Comparison of ENCODE assay signal across 8 mouse cellular contexts in the genomic region with DNA sequence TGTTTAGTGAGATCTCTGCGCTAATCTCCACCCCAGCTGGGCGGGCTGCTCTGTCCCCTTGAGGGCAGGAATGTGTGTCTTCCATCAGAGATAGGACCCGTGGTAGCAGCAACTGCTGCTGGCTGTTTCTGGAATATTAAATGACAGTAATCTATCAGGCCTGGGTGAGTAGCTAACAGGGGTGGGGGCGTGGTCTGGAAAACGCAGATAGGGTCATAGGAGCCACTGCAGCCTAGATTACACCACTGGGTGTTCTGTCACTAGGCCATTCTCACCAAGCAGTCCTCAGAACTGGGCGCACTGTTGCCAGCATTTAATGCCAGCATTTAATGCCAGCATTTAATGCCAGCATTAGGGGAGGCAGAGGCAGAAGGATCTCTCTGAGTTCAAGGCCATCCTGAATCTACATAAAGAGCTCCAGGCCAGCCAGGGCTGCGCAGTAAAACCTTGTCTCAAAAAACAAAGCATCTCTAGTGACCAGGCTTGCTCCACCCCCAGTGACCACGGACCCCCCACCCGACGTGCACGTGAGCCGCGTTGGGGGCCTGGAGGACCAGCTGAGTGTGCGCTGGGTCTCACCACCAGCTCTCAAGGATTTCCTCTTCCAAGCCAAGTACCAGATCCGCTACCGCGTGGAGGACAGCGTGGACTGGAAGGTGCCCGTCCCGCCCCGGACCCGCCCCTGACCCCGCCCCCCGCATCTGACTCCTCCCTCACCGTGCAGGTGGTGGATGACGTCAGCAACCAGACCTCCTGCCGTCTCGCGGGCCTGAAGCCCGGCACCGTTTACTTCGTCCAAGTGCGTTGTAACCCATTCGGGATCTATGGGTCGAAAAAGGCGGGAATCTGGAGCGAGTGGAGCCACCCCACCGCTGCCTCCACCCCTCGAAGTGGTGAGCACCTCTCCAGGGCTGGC. TPM values are rescaled to one million over a fixed set of nuclear protein-coding genes. Genes with fewer than 3 reads are reported as not detected.
DNase-seq lines count a peak whose midpoint lies in the region; ATAC-seq lines count a peak whose summit lies in the region.

No protein-coding gene starts in this region.

- H3K4me2 ChIP-seq in neural tube, embryonic 12.5 days (replicated peaks): peak overlapping the region; percentile 32
- peak overlapping the region; percentile 56 for H3K4me2 ChIP-seq in intestine, embryonic 15.5 days (replicated peaks)

- H3K4me3 ChIP-seq in neural tube, embryonic 12.5 days: no peak overlapping the region
- H3K4me3 ChIP-seq in intestine, embryonic 15.5 days (replicated peaks): peak overlapping the region; percentile 21

- no peaks in the 10 kb centered on the region for H3K36me3 ChIP-seq in neural tube, embryonic 12.5 days
- no peaks in the 10 kb centered on the region for H3K36me3 ChIP-seq in intestine, embryonic 15.5 days

- peaks cover 31% of the 10 kb centered on the region for H3K4me1 ChIP-seq in neural tube, embryonic 12.5 days
- H3K4me1 ChIP-seq in intestine, embryonic 15.5 days (replicated peaks): peaks cover 42% of the 10 kb centered on the region

- no peaks in the 10 kb centered on the region for H3K9me3 ChIP-seq in neural tube, embryonic 12.5 days
- no peaks in the 10 kb centered on the region for H3K9me3 ChIP-seq in intestine, embryonic 15.5 days

- 8% methylated on average over 39 of the region's 39 CpGs for WGBS in neural tube, embryonic 12.5 days
- 8% methylated on average over 39 of the region's 39 CpGs for WGBS in intestine, embryonic 15.5 days

- no peak for DNase-seq in neural tube, embryonic 10.5 days (ENCODE audit: extremely low spot score, low spot score)
- peak; percentile 73 for DNase-seq in cerebellum, postnatal 36 days
- no peak for DNase-seq in frontal cortex, postnatal 10 days (ENCODE audit: low spot score in 2 of 2)
- DNase-seq in MN1 (ENCODE audit: low spot score): no peak
- no peak for DNase-seq in adrenal gland, postnatal 10 days

- H3K27me3 ChIP-seq in neural tube, embryonic 12.5 days (replicated peaks): peaks cover 85% of the 10 kb centered on the region
- peaks cover 78% of the 10 kb centered on the region for H3K27me3 ChIP-seq in intestine, embryonic 15.5 days (replicated peaks)

- ATAC-seq in neural tube, embryonic 12.5 days (ENCODE audit: low FRiP score, low read depth): no peak
- ATAC-seq in intestine, embryonic 15.5 days: peak; percentile 29; the same call in 1 of the 2 replicates
- ATAC-seq in megakaryocyte-erythroid progenitor cell, adult 5-6 weeks (replicated peaks; ENCODE audit: low FRiP score, low TSS enrichment, poor library complexity, severe bottlenecking): peak; percentile 73

- no peak overlapping the region for H3K9ac ChIP-seq in neural tube, embryonic 12.5 days
- 0 out of 2 replicates have a peak overlapping the region, but pooled peaks have one; percentile 17 for H3K9ac ChIP-seq in intestine, embryonic 15.5 days

- H3K27ac ChIP-seq in neural tube, embryonic 12.5 days: no peak overlapping the region
- H3K27ac ChIP-seq in intestine, embryonic 15.5 days: no peak overlapping the region

RNA-seq across cellular contexts. Expression of a gene that starts 5.9 kb away (rescaled TPM):
- 123 and 135 TPM in 2 replicates for polyA plus RNA-seq in neural tube, embryonic 12.5 days (2016; fragmentation: Nextera tagmentation; extraction: Ambion mirVana)
- 121 and 132 TPM in 2 replicates for polyA plus RNA-seq in intestine, embryonic 15.5 days (2015; fragmentation: Nextera tagmentation; extraction: Ambion mirVana)
- 53.5 and 57.0 TPM in 2 replicates for total RNA-seq in megakaryocyte-erythroid progenitor cell, adult 5-6 weeks (2014; fragmentation: Nextera tagmentation)
- total RNA-seq in megakaryocyte-erythroid progenitor cell, adult 5-6 weeks (2017): 25.8 and 48.7 TPM in 2 replicates
- 100 to 1,000 TPM; 121 to 130 TPM for total RNA-seq in adrenal gland, postnatal 10 days (2021)

RNA-seq across cellular contexts. Expression of a gene that starts 7.7 kb away (rescaled TPM):
- polyA plus RNA-seq in neural tube, embryonic 12.5 days (2016; fragmentation: Nextera tagmentation; extraction: Ambion mirVana): 1.9 and 4.5 TPM in 2 replicates
- 0.95 and 1.2 TPM in 2 replicates for polyA plus RNA-seq in intestine, embryonic 15.5 days (2015; fragmentation: Nextera tagmentation; extraction: Ambion mirVana)
- total RNA-seq in megakaryocyte-erythroid progenitor cell, adult 5-6 weeks (2014; fragmentation: Nextera tagmentation): 0.30 and 2.3 TPM in 2 replicates
- not detected in 2 replicates for total RNA-seq in megakaryocyte-erythroid progenitor cell, adult 5-6 weeks (2017)
- under 1 TPM; 0.21 to 0.42 TPM for total RNA-seq in adrenal gland, postnatal 10 days (2021)

RNA-seq across cellular contexts. Expression of a gene that starts 10.0 kb away (rescaled TPM):
- 766 and 781 TPM in 2 replicates for polyA plus RNA-seq in neural tube, embryonic 12.5 days (2016; fragmentation: Nextera tagmentation; extraction: Ambion mirVana)
- 957 and 992 TPM in 2 replicates for polyA plus RNA-seq in intestine, embryonic 15.5 days (2015; fragmentation: Nextera tagmentation; extraction: Ambion mirVana)
- total RNA-seq in megakaryocyte-erythroid progenitor cell, adult 5-6 weeks (2014; fragmentation: Nextera tagmentation): 2,751 and 3,393 TPM in 2 replicates
- 4,463 and 5,230 TPM in 2 replicates for total RNA-seq in megakaryocyte-erythroid progenitor cell, adult 5-6 weeks (2017)
- 1,000 to 10,000 TPM; 1,751 to 1,916 TPM for total RNA-seq in adrenal gland, postnatal 10 days (2021)

RNA-seq across cellular contexts. Expression of a gene that starts 13.5 kb away (rescaled TPM):
- 37.9 and 38.3 TPM in 2 replicates for polyA plus RNA-seq in neural tube, embryonic 12.5 days (2016; fragmentation: Nextera tagmentation; extraction: Ambion mirVana)
- polyA plus RNA-seq in intestine, embryonic 15.5 days (2015; fragmentation: Nextera tagmentation; extraction: Ambion mirVana): 3.2 and 4.2 TPM in 2 replicates
- total RNA-seq in megakaryocyte-erythroid progenitor cell, adult 5-6 weeks (2014; fragmentation: Nextera tagmentation): not detected in 2 replicates
- not detected in 2 replicates for total RNA-seq in megakaryocyte-erythroid progenitor cell, adult 5-6 weeks (2017)
- total RNA-seq in adrenal gland, postnatal 10 days (2021): 1 to 10 TPM; 2.9 to 4.5 TPM

RNA-seq across cellular contexts. Expression of a gene that starts 23.9 kb away (rescaled TPM):
- polyA plus RNA-seq in neural tube, embryonic 12.5 days (2016; fragmentation: Nextera tagmentation; extraction: Ambion mirVana): 20.4 and 22.5 TPM in 2 replicates
- 18.7 and 20.8 TPM in 2 replicates for polyA plus RNA-seq in intestine, embryonic 15.5 days (2015; fragmentation: Nextera tagmentation; extraction: Ambion mirVana)
- total RNA-seq in megakaryocyte-erythroid progenitor cell, adult 5-6 weeks (2014; fragmentation: Nextera tagmentation): 8.4 and 9.5 TPM in 2 replicates
- total RNA-seq in megakaryocyte-erythroid progenitor cell, adult 5-6 weeks (2017): 6.0 and 8.2 TPM in 2 replicates
- 10 to 100 TPM; 14.0 to 15.1 TPM for total RNA-seq in adrenal gland, postnatal 10 days (2021)

Comparison
In these comparisons a context has a peak if more than half of its experiments do, and no peak if none do; other contexts are left out.
1. DNase-seq: peak in cerebellum, postnatal 36 days (2 of 2); none in neural tube, embryonic 10.5 days (single experiment), frontal cortex, postnatal 10 days (0 of 2), MN1 (single experiment) and adrenal gland, postnatal 10 days (single experiment).